Mouse (Mus musculus): Measurements from ENCODE around the gene Zfp292. TPM values are rescaled to one million over a fixed set of nuclear protein-coding genes. Genes with fewer than 3 reads are reported as not detected.
"Not testable (repeated sequence)": the region's sequence is repeated elsewhere in the genome, so short reads cannot be mapped to it uniquely, and the experiment has no call there.

The Zfp292 gene
- 24.7 and 25.0 TPM in 2 replicates for polyA plus RNA-seq (2016; fragmentation: Nextera tagmentation; extraction: Ambion mirVana)

- Histone ChIP-seq H3K4me1 (peaks cover 34% of the 10 kb centered on the region), H3K27ac (replicated peaks) (peak within 1 kb of the TSS; percentile 100), H3K36me3 (replicated peaks) (peaks cover 27% of the 10 kb centered on the region), H3K27me3 (replicated peaks; ENCODE audit: low read depth, poor library complexity, severe bottlenecking) (peaks cover 4% of the 10 kb centered on the region), H3K4me3 (peak within 1 kb of the TSS; percentile 92), H3K9me3 (0 out of 2 replicates have a peak, but pooled peaks cover 2% of the 10 kb centered on the region)
- peak; percentile 96 for DNase-seq (ENCODE audit: low spot score)
- 1% methylated on average over 44 of the region's 44 CpGs for whole genome bisulfite sequencing
These were observed at the start of gene Zfp292 for GRCm38 (mm10) chr4:34882818-34883217. Zfp292 (minus strand) TSS chr4:34882960.

GRCm38 (mm10) chr4:34928386-34928785 is 45.6 kb upstream of the Zfp292 start:
- not testable (repeated sequence) for H3K27me3 ChIP-seq (replicated peaks; ENCODE audit: low read depth, poor library complexity, severe bottlenecking); H3K9me3 ChIP-seq; H3K27ac ChIP-seq (replicated peaks); DNase-seq (ENCODE audit: low spot score); H3K4me3 ChIP-seq; H3K4me1 ChIP-seq; H3K36me3 ChIP-seq (replicated peaks)
- 74% methylated on average over 7 of the region's 7 CpGs for WGBS

GRCm38 (mm10) chr4:34922177-34922870 is 39.6 kb upstream of the Zfp292 start:
- Histone ChIP-seq H3K27ac (replicated peaks) (no peak overlapping the region), H3K9me3 (no peaks in the 10 kb centered on the region), H3K36me3 (replicated peaks) (no peaks in the 10 kb centered on the region), H3K4me3 (no peak overlapping the region), H3K27me3 (replicated peaks; ENCODE audit: low read depth, poor library complexity, severe bottlenecking) (no peaks in the 10 kb centered on the region), H3K4me1 (0 out of 2 replicates have a peak, but pooled peaks cover 2% of the 10 kb centered on the region)
- peak; percentile 28 for DNase-seq (ENCODE audit: low spot score)
- 69% methylated on average over 6 of the region's 6 CpGs for WGBS

GRCm38 (mm10) chr4:34917400-34917799 is 34.6 kb upstream of the Zfp292 start:
- no peaks in the 10 kb centered on the region for H3K9me3 ChIP-seq
- no peaks in the 10 kb centered on the region for H3K27me3 ChIP-seq (replicated peaks; ENCODE audit: low read depth, poor library complexity, severe bottlenecking)
- no peaks in the 10 kb centered on the region for H3K36me3 ChIP-seq (replicated peaks)
- 61% methylated on average over 7 of the region's 7 CpGs for WGBS
- H3K4me1 ChIP-seq, result peaks cover 7% of the 10 kb centered on the region
- H3K27ac ChIP-seq (replicated peaks), result no peak overlapping the region
- DNase-seq (ENCODE audit: low spot score), result peak; percentile 17
- H3K4me3 ChIP-seq, result no peak overlapping the region

- WGBS, result 90% methylated on average over 3 of the region's 3 CpGs
- H3K27ac ChIP-seq (replicated peaks), result no peak overlapping the region
- no peaks in the 10 kb centered on the region for H3K27me3 ChIP-seq (replicated peaks; ENCODE audit: low read depth, poor library complexity, severe bottlenecking)
- peaks cover 5% of the 10 kb centered on the region for H3K4me1 ChIP-seq
- H3K36me3 ChIP-seq (replicated peaks), result no peaks in the 10 kb centered on the region
- H3K4me3 ChIP-seq, result no peak overlapping the region
- no peak for DNase-seq (ENCODE audit: low spot score)
- no peaks in the 10 kb centered on the region for H3K9me3 ChIP-seq
These were observed 29.4 kb upstream of the Zfp292 start for GRCm38 (mm10) chr4:34912171-34912570.

- 72% methylated on average over 3 of the region's 3 CpGs for WGBS
- Histone ChIP-seq H3K27ac (replicated peaks) (no peak overlapping the region), H3K9me3 (no peaks in the 10 kb centered on the region), H3K27me3 (replicated peaks; ENCODE audit: low read depth, poor library complexity, severe bottlenecking) (no peaks in the 10 kb centered on the region), H3K36me3 (replicated peaks) (no peaks in the 10 kb centered on the region), H3K4me3 (no peak overlapping the region), H3K4me1 (peaks cover 9% of the 10 kb centered on the region)
- no peak for DNase-seq (ENCODE audit: low spot score)
These were observed 28.6 kb upstream of the Zfp292 start for GRCm38 (mm10) chr4:34911401-34911800.

GRCm38 (mm10) chr4:34908127-34908526 is 25.4 kb upstream of the Zfp292 start:
- WGBS, result 92% methylated on average over 7 of the region's 7 CpGs
- no peak for DNase-seq (ENCODE audit: low spot score)

GRCm38 (mm10) chr4:34907026-34907425 is 24.3 kb upstream of the Zfp292 start:
- H3K4me1 ChIP-seq, result peaks cover 4% of the 10 kb centered on the region; the same call in 1 of the 2 replicates
- 43% methylated on average over 14 of the region's 14 CpGs for WGBS
- H3K36me3 ChIP-seq (replicated peaks), result no peaks in the 10 kb centered on the region
- H3K4me3 ChIP-seq, result no peak overlapping the region
- H3K27me3 ChIP-seq (replicated peaks; ENCODE audit: low read depth, poor library complexity, severe bottlenecking), result no peaks in the 10 kb centered on the region
- no peaks in the 10 kb centered on the region for H3K9me3 ChIP-seq
- H3K27ac ChIP-seq (replicated peaks), result no peak overlapping the region
- peak; percentile 30 for DNase-seq (ENCODE audit: low spot score)

More at GRCm38 (mm10) chr4:34908127-34908526, 25.4 kb upstream of the Zfp292 start:
- no peak overlapping the region for H3K27ac ChIP-seq (replicated peaks)
- H3K27me3 ChIP-seq (replicated peaks; ENCODE audit: low read depth, poor library complexity, severe bottlenecking), result no peaks in the 10 kb centered on the region
- H3K9me3 ChIP-seq, result no peaks in the 10 kb centered on the region
- H3K4me3 ChIP-seq, result no peak overlapping the region
- no peaks in the 10 kb centered on the region for H3K36me3 ChIP-seq (replicated peaks)
- H3K4me1 ChIP-seq, result peaks cover 4% of the 10 kb centered on the region; the same call in 1 of the 2 replicates

- no peaks in the 10 kb centered on the region for H3K9me3 ChIP-seq
- H3K4me1 ChIP-seq, result peaks cover 4% of the 10 kb centered on the region; the same call in 1 of the 2 replicates
- H3K27me3 ChIP-seq (replicated peaks; ENCODE audit: low read depth, poor library complexity, severe bottlenecking), result no peaks in the 10 kb centered on the region
- H3K27ac ChIP-seq (replicated peaks), result no peak overlapping the region
- H3K36me3 ChIP-seq (replicated peaks), result no peaks in the 10 kb centered on the region
- no peak overlapping the region for H3K4me3 ChIP-seq
- DNase-seq (ENCODE audit: low spot score), result no peak
- WGBS, result 79% methylated on average over 4 of the region's 4 CpGs
These were observed 23.4 kb upstream of the Zfp292 start for GRCm38 (mm10) chr4:34906151-34906550.

- WGBS, result 67% methylated on average over 5 of the region's 5 CpGs
- no peaks in the 10 kb centered on the region for H3K27me3 ChIP-seq (replicated peaks; ENCODE audit: low read depth, poor library complexity, severe bottlenecking)
- H3K4me1 ChIP-seq, result peaks cover 6% of the 10 kb centered on the region; the same call in 1 of the 2 replicates
- no peaks in the 10 kb centered on the region for H3K9me3 ChIP-seq
- H3K4me3 ChIP-seq, result no peak overlapping the region
- DNase-seq (ENCODE audit: low spot score), result peak; percentile 31
- no peak overlapping the region for H3K27ac ChIP-seq (replicated peaks)
- no peaks in the 10 kb centered on the region for H3K36me3 ChIP-seq (replicated peaks)
These were observed 22.6 kb upstream of the Zfp292 start for GRCm38 (mm10) chr4:34905396-34905795.

GRCm38 (mm10) chr4:34901582-34901981 is 18.8 kb upstream of the Zfp292 start:
- not testable (repeated sequence) for H3K9me3 ChIP-seq; H3K36me3 ChIP-seq (replicated peaks); H3K27ac ChIP-seq (replicated peaks); H3K4me3 ChIP-seq; H3K4me1 ChIP-seq; DNase-seq (ENCODE audit: low spot score); H3K27me3 ChIP-seq (replicated peaks; ENCODE audit: low read depth, poor library complexity, severe bottlenecking)
- 72% methylated on average over 3 of the region's 3 CpGs for WGBS

- 0 out of 2 replicates have a peak, but pooled peaks cover 6% of the 10 kb centered on the region for H3K4me1 ChIP-seq
- H3K36me3 ChIP-seq (replicated peaks), result no peaks in the 10 kb centered on the region
- WGBS, result 76% methylated on average over 4 of the region's 4 CpGs
- H3K27ac ChIP-seq (replicated peaks), result no peak overlapping the region
- H3K4me3 ChIP-seq, result no peak overlapping the region
- no peak for DNase-seq (ENCODE audit: low spot score)
- no peaks in the 10 kb centered on the region for H3K27me3 ChIP-seq (replicated peaks; ENCODE audit: low read depth, poor library complexity, severe bottlenecking)
- H3K9me3 ChIP-seq, result no peaks in the 10 kb centered on the region
These were observed 18.4 kb upstream of the Zfp292 start for GRCm38 (mm10) chr4:34901166-34901565.

- peak; percentile 52 for DNase-seq (ENCODE audit: low spot score)
These were observed 17.4 kb upstream of the Zfp292 start for GRCm38 (mm10) chr4:34900155-34900554.

More at GRCm38 (mm10) chr4:34900155-34900554, 17.4 kb upstream of the Zfp292 start:
- H3K27ac ChIP-seq (replicated peaks), result no peak overlapping the region
- H3K27me3 ChIP-seq (replicated peaks; ENCODE audit: low read depth, poor library complexity, severe bottlenecking), result no peaks in the 10 kb centered on the region
- no peaks in the 10 kb centered on the region for H3K36me3 ChIP-seq (replicated peaks)
- H3K4me3 ChIP-seq, result no peak overlapping the region
- 0 out of 2 replicates have a peak, but pooled peaks cover 6% of the 10 kb centered on the region for H3K4me1 ChIP-seq
- no peaks in the 10 kb centered on the region for H3K9me3 ChIP-seq
- 58% methylated on average over 9 of the region's 9 CpGs for WGBS

Data from embryonic facial prominence, embryonic 10.5 days (tissue).